Mouse (Mus musculus): ENCODE data around the gene BC052040. TPM values are rescaled to one million over a fixed set of nuclear protein-coding genes. Genes with fewer than 3 reads are reported as not detected.

The BC052040 gene
- total RNA-seq, 2 experiments from 2014 or later = 7.9 to 18.7 TPM

- ATAC-seq (replicated peaks; ENCODE audit: low FRiP score, low TSS enrichment, poor library complexity, severe bottlenecking) = no peak
Observed at GRCm38 (mm10) chr2:115598266-115598665, 16.8 kb downstream of the BC052040 start.

- ATAC-seq (replicated peaks; ENCODE audit: low FRiP score, low TSS enrichment, poor library complexity, severe bottlenecking) = no peak
Observed at GRCm38 (mm10) chr2:115600724-115601123, 19.2 kb downstream of the BC052040 start.

GRCm38 (mm10) chr2:115601280-115601679, 19.8 kb downstream of the BC052040 start:
- no peak for ATAC-seq (replicated peaks; ENCODE audit: low FRiP score, low TSS enrichment, poor library complexity, severe bottlenecking)

- ATAC-seq (replicated peaks; ENCODE audit: low FRiP score, low TSS enrichment, poor library complexity, severe bottlenecking) = no peak
Observed at GRCm38 (mm10) chr2:115602116-115602515, 20.6 kb downstream of the BC052040 start.

- peak; percentile 69 for ATAC-seq (replicated peaks; ENCODE audit: low FRiP score, low TSS enrichment, poor library complexity, severe bottlenecking)
Observed at GRCm38 (mm10) chr2:115604132-115604531, 22.6 kb downstream of the BC052040 start.

- ATAC-seq (replicated peaks; ENCODE audit: low FRiP score, low TSS enrichment, poor library complexity, severe bottlenecking) = peak; percentile 82
Observed at GRCm38 (mm10) chr2:115605829-115606336, 24.4 kb downstream of the BC052040 start.

GRCm38 (mm10) chr2:115609020-115609419, 27.5 kb downstream of the BC052040 start:
- ATAC-seq (replicated peaks; ENCODE audit: low FRiP score, low TSS enrichment, poor library complexity, severe bottlenecking) = no peak

GRCm38 (mm10) chr2:115610092-115610491, 28.6 kb downstream of the BC052040 start:
- no peak for ATAC-seq (replicated peaks; ENCODE audit: low FRiP score, low TSS enrichment, poor library complexity, severe bottlenecking)

GRCm38 (mm10) chr2:115610503-115610902, 29.0 kb downstream of the BC052040 start:
- ATAC-seq (replicated peaks; ENCODE audit: low FRiP score, low TSS enrichment, poor library complexity, severe bottlenecking) = no peak; the same call in 1 of the 2 replicates

GRCm38 (mm10) chr2:115613830-115614520, 32.5 kb downstream of the BC052040 start:
- ATAC-seq (replicated peaks; ENCODE audit: low FRiP score, low TSS enrichment, poor library complexity, severe bottlenecking) = no peak

GRCm38 (mm10) chr2:115628471-115628870, 47.0 kb downstream of the BC052040 start:
- no peak for ATAC-seq (replicated peaks; ENCODE audit: low FRiP score, low TSS enrichment, poor library complexity, severe bottlenecking)

GRCm38 (mm10) chr2:115631031-115631434, 49.5 kb downstream of the BC052040 start:
- ATAC-seq (replicated peaks; ENCODE audit: low FRiP score, low TSS enrichment, poor library complexity, severe bottlenecking) = no peak

- ATAC-seq (replicated peaks; ENCODE audit: low FRiP score, low TSS enrichment, poor library complexity, severe bottlenecking) = no peak
Observed at GRCm38 (mm10) chr2:115631826-115632225, 50.3 kb downstream of the BC052040 start.

- ATAC-seq (replicated peaks; ENCODE audit: low FRiP score, low TSS enrichment, poor library complexity, severe bottlenecking) = no peak
Observed at GRCm38 (mm10) chr2:115650203-115650602, 68.7 kb downstream of the BC052040 start.

GRCm38 (mm10) chr2:115659712-115660111, 78.2 kb downstream of the BC052040 start:
- no peak for ATAC-seq (replicated peaks; ENCODE audit: low FRiP score, low TSS enrichment, poor library complexity, severe bottlenecking)

GRCm38 (mm10) chr2:115660213-115661120, 79.0 kb downstream of the BC052040 start:
- no peak for ATAC-seq (replicated peaks; ENCODE audit: low FRiP score, low TSS enrichment, poor library complexity, severe bottlenecking)

GRCm38 (mm10) chr2:115667516-115667915, 86.0 kb downstream of the BC052040 start:
- no peak for ATAC-seq (replicated peaks; ENCODE audit: low FRiP score, low TSS enrichment, poor library complexity, severe bottlenecking)

GRCm38 (mm10) chr2:115673054-115673660, 91.6 kb downstream of the BC052040 start:
- no peak for ATAC-seq (replicated peaks; ENCODE audit: low FRiP score, low TSS enrichment, poor library complexity, severe bottlenecking)

GRCm38 (mm10) chr2:115678786-115679185, 97.3 kb downstream of the BC052040 start:
- no peak for ATAC-seq (replicated peaks; ENCODE audit: low FRiP score, low TSS enrichment, poor library complexity, severe bottlenecking)

GRCm38 (mm10) chr2:115685250-115685649, 103.7 kb downstream of the BC052040 start:
- no peak for ATAC-seq (replicated peaks; ENCODE audit: low FRiP score, low TSS enrichment, poor library complexity, severe bottlenecking)
